Comparison of ENCODE assay signal across 28 mouse cellular contexts in genomic region chr19:38261351-38261750, GRCm38 (mm10). TPM values are rescaled to one million over a fixed set of nuclear protein-coding genes. Genes with fewer than 3 reads are reported as not detected.
DNase-seq lines count a peak whose midpoint lies in the region; TF ChIP-seq lines count a peak whose summit lies in the region.
"Had no signal": no experiment of that assay in that cellular context is flagged by ENCODE, and none has a peak within 500 bp of the region (broad histone marks: within the 10 kb centered on the region; RNA-seq: fewer than 3 reads in every experiment).

No protein-coding gene starts in this region.

- H3K27ac ChIP-seq in cerebellum, adult 2 months (ENCODE audit: insufficient read depth, low read length) = no peak overlapping the region
- no peak overlapping the region for H3K27ac ChIP-seq in gastrocnemius, adult 2 months
- peak overlapping the region; percentile 68 for H3K27ac ChIP-seq in layer of hippocampus, adult 2 months
- H3K27ac ChIP-seq: heart, embryonic 13.5 days; hindbrain, embryonic 13.5 days; liver, embryonic 14.5 days; macrophage; neural tube, embryonic 15.5 days; stomach, embryonic 15.5 days had no signal

- H3K4me3 ChIP-seq in cerebellum, adult 2 months (replicated peaks; ENCODE audit: insufficient read depth, low read depth, low read length) = no peak overlapping the region
- H3K4me3 ChIP-seq in gastrocnemius, adult 2 months = no peak overlapping the region
- H3K4me3 ChIP-seq in layer of hippocampus, adult 2 months = no peak overlapping the region
- H3K4me3 ChIP-seq: heart, embryonic 13.5 days; hindbrain, embryonic 13.5 days; neural tube, embryonic 15.5 days; stomach, embryonic 15.5 days had no signal

- no peaks in the 10 kb centered on the region for H3K27me3 ChIP-seq in cerebellum, adult 2 months (ENCODE audit: control insufficient read depth, insufficient read depth, low read length)
- H3K27me3 ChIP-seq: CH12.LX; hindbrain, embryonic 13.5 days; neural tube, embryonic 15.5 days; stomach, embryonic 15.5 days had no signal

- 63% methylated on average over 5 of the region's 5 CpGs for WGBS in cerebellum, adult 2 months

- peak; percentile 52 for DNase-seq in cerebellum, adult 11-12 months
- DNase-seq in cerebellum, adult 2 months = no peak
- DNase-seq in gastrocnemius, adult 2 months = peak; percentile 58
- DNase-seq in gastrocnemius, postnatal 25 days = no peak
- DNase-seq in layer of hippocampus, adult 2 months (ENCODE audit: low spot score in 2 of 2) = no peak
- DNase-seq in layer of hippocampus, adult 9-10 months (ENCODE audit: low spot score) = no peak
- DNase-seq in heart, postnatal 10 days = peak; percentile 54 to 55
- DNase-seq in urinary bladder, postnatal 4 days (ENCODE audit: low spot score in 2 of 2) = no peak
- DNase-seq: adrenal gland, adult 2 months; adrenal gland, postnatal 36 days; cerebellum, postnatal 36 days; kidney, adult 9 months; kidney, postnatal 10 days; liver; lung, adult 2 months; lung, postnatal 10 days; midbrain, embryonic 14.5 days; right cerebral cortex, postnatal 25 days had no signal

- intact Hi-C loops in gastrocnemius, adult 2 months (cut with DNase I) = no loop called here
- intact Hi-C loops in heart, postnatal 10 days (cut with DNase I) = no loop called here

- TF ChIP-seq CTCF in cerebellum, adult 2 months (IDR thresholded peaks at IDR 0.05; ENCODE audit: borderline replicate concordance, insufficient read depth, low read depth, low read length) = no peak
- no peak for TF ChIP-seq CTCF in gastrocnemius, adult 2 months (IDR thresholded peaks at IDR 0.05)
- TF ChIP-seq CTCF in layer of hippocampus, adult 2 months (conservative IDR thresholded peaks at IDR 0.05) = no peak

- peaks cover 10% of the 10 kb centered on the region; the same call in 1 of the 2 replicates for H3K4me1 ChIP-seq in cerebellum, adult 2 months (ENCODE audit: control insufficient read depth, insufficient read depth, low read length)
- H3K4me1 ChIP-seq: stomach, embryonic 15.5 days had no signal

- no peak for TF ChIP-seq POLR2A in cerebellum, adult 2 months (IDR thresholded peaks at IDR 0.05; ENCODE audit: borderline replicate concordance, insufficient read depth, low read length)

RNA-seq across cellular contexts. Expression of gene Lgi1, which starts 3.0 kb away (rescaled TPM):
- polyA plus RNA-seq in cerebellum, adult 2 months (2012; rRNA removed) = 54.0 and 58.8 TPM in 2 replicates
- 10 to 100 TPM in 1 of 2 experiments, 1 to 10 TPM in 1; 1.7 to 12.1 TPM for total RNA-seq in gastrocnemius, adult 2 months (2021)
- total RNA-seq in gastrocnemius, postnatal 25 days (2021) = 1 to 10 TPM in 1 of 2 experiments, under 1 TPM in 1; 0.78 to 4.0 TPM
- total RNA-seq in layer of hippocampus, adult 2 months (2021) = 100 to 1,000 TPM; 196 to 209 TPM
- under 1 TPM; 0.32 to 0.41 TPM for total RNA-seq in heart, postnatal 10 days (2021)
- total RNA-seq: megakaryocyte-erythroid progenitor cell, adult 5-6 weeks had no signal
- polyA plus RNA-seq: activated CD4-positive, CD25-positive, alpha-beta regulatory T cell, adult 4 months; C2C12; heart, embryonic 13.5 days; macrophage had no signal

RNA-seq across cellular contexts. Expression of gene Fra10ac1, which starts 37.4 kb away (rescaled TPM):
- 28.3 and 28.9 TPM in 2 replicates for polyA plus RNA-seq in cerebellum, adult 2 months (2012; rRNA removed)
- 10 to 100 TPM; 10.5 to 15.7 TPM for total RNA-seq in gastrocnemius, adult 2 months (2021)
- 10 to 100 TPM; 11.4 to 12.1 TPM for total RNA-seq in gastrocnemius, postnatal 25 days (2021)
- total RNA-seq in layer of hippocampus, adult 2 months (2021) = 10 to 100 TPM; 17.8 to 22.4 TPM
- 10 to 100 TPM; 13.3 to 13.6 TPM for total RNA-seq in heart, postnatal 10 days (2021)

Comparison
In these comparisons a context has a peak if more than half of its experiments do, and no peak if none do; other contexts are left out.
1. DNase-seq: peak in cerebellum, adult 11-12 months (single experiment), gastrocnemius, adult 2 months (single experiment) and heart, postnatal 10 days (2 of 2); none in cerebellum, adult 2 months (0 of 2), gastrocnemius, postnatal 25 days (single experiment), layer of hippocampus, adult 2 months (0 of 2), layer of hippocampus, adult 9-10 months (single experiment) and urinary bladder, postnatal 4 days (0 of 2).
2. RNA of gene Lgi1, which starts 3.0 kb away (total RNA-seq): 196 to 209 TPM in layer of hippocampus, adult 2 months; 1.7 to 12.1 TPM in gastrocnemius, adult 2 months, 0.78 to 4.0 TPM in gastrocnemius, postnatal 25 days and 0.32 to 0.41 TPM in heart, postnatal 10 days; every median in the first group is over 10 times any median in the second.